Mouse (Mus musculus) gonadal fat pad, adult 2 months (tissue): ENCODE results near the gene Pigo. TPM values are rescaled to one million over a fixed set of nuclear protein-coding genes. Genes with fewer than 3 reads are reported as not detected.

Experiments used
- DNase-seq: peaks from one replicate; pipeline ENCODE4 v3.0.0-alpha.2; 2012; ENCODE audit warnings: low read depth
- polyA plus RNA-seq: library from polyadenylated mRNA; depleted of rRNA; stranded (reverse); fragments of >200 nt; gene quantifications from 2 replicates; pipeline ENCODE4 v1.2.3, GENCODE M21; 2012; rRNA removed

Gene Pigo
- 18.0 and 24.3 TPM in 2 replicates for polyA plus RNA-seq

- DNase-seq: no peak
These were observed at the start of gene Pigo for GRCm38 (mm10) chr4:43025084-43025960. Gene Pigo, minus strand, starts transcription at chr4:43025819.

- no peak for DNase-seq
These were observed 49.3 kb upstream of the Pigo start for GRCm38 (mm10) chr4:43074923-43075322.

- DNase-seq: no peak
These were observed 39.9 kb upstream of the Pigo start for GRCm38 (mm10) chr4:43065471-43065870.

- no peak for DNase-seq
These were observed 34.7 kb upstream of the Pigo start for GRCm38 (mm10) chr4:43060286-43060685.

GRCm38 (mm10) chr4:43059697-43060096 lies 34.1 kb upstream of the Pigo start:
- no peak for DNase-seq

- peak; percentile 81 for DNase-seq
These were observed 33.4 kb upstream of the Pigo start, which contains the start of gene Unc13b for GRCm38 (mm10) chr4:43058753-43059654. Gene Unc13b, plus strand, starts transcription at chr4:43058953.

- no peak for DNase-seq
These were observed 32.8 kb upstream of the Pigo start for GRCm38 (mm10) chr4:43058392-43058752.

GRCm38 (mm10) chr4:43057654-43058053 lies 32.0 kb upstream of the Pigo start:
- peak; percentile 88 for DNase-seq

- DNase-seq: no peak
These were observed 27.0 kb upstream of the Pigo start for GRCm38 (mm10) chr4:43052627-43053026.

GRCm38 (mm10) chr4:43047231-43047630 lies 21.6 kb upstream of the Pigo start:
- DNase-seq: no peak

- DNase-seq: no peak
These were observed 21.0 kb upstream of the Pigo start for GRCm38 (mm10) chr4:43046607-43047006.

- DNase-seq: peak; percentile 75
These were observed 20.2 kb upstream of the Pigo start, which contains the start of gene Fam214b for GRCm38 (mm10) chr4:43045659-43046302. Gene Fam214b, minus strand, starts transcription at chr4:43046220.

- DNase-seq: no peak
These were observed 19.7 kb upstream of the Pigo start for GRCm38 (mm10) chr4:43045285-43045658.

GRCm38 (mm10) chr4:43044673-43045072 lies 19.1 kb upstream of the Pigo start:
- DNase-seq: no peak

- DNase-seq: no peak
These were observed 18.2 kb upstream of the Pigo start for GRCm38 (mm10) chr4:43043644-43044357.

GRCm38 (mm10) chr4:43040881-43041547 lies 15.4 kb upstream of the Pigo start:
- no peak for DNase-seq

GRCm38 (mm10) chr4:43040114-43040572 lies 14.5 kb upstream of the Pigo start:
- no peak for DNase-seq

GRCm38 (mm10) chr4:43039609-43040008 lies 14.0 kb upstream of the Pigo start:
- no peak for DNase-seq

- DNase-seq: no peak
These were observed 13.2 kb upstream of the Pigo start for GRCm38 (mm10) chr4:43038567-43039495.
